Mouse (Mus musculus) lung, embryonic 15.5 days (tissue): ENCODE measurements around the gene Ccdc57. TPM values are rescaled to one million over a fixed set of nuclear protein-coding genes. Genes with fewer than 3 reads are reported as not detected.
A peak's percentile ranks its signal among the peaks of the same experiment; 100 is the strongest.

Source experiments
- ATAC-seq: fragments of 200-750 bp; cut with Nextera tagmentation; 2 replicates; pipeline ENCODE4 v1.8.0; 2017; ENCODE audit warnings: moderate number of reproducible peaks, borderline replicate concordance; ENCODE audit not compliant: low FRiP score, low TSS enrichment; ENCODE audit errors: extremely low read depth
- H3K27ac ChIP-seq: fragments of 300-500 bp; sonication (generic); 2 replicates; pipeline ENCODE4 v1.5.1; 2015; ENCODE audit warnings: moderate library complexity, mild to moderate bottlenecking, inconsistent platforms
- H3K27me3 ChIP-seq: fragments of 300-500 bp; sonication (generic); 2 replicates; pipeline ENCODE4 v1.6.1; 2015; ENCODE audit warnings: inconsistent platforms
- H3K36me3 ChIP-seq: fragments of 300-500 bp; sonication (generic); 2 replicates; pipeline ENCODE4 v1.6.1; 2015; ENCODE audit warnings: inconsistent platforms
- H3K4me1 ChIP-seq: fragments of 300-500 bp; sonication (generic); 2 replicates; pipeline ENCODE4 v1.6.1; 2015; ENCODE audit warnings: inconsistent platforms
- H3K4me2 ChIP-seq: fragments of 300-500 bp; sonication (generic); 2 replicates; pipeline ENCODE4 v1.6.1; 2015; ENCODE audit warnings: inconsistent platforms, mild to moderate bottlenecking, moderate library complexity
- H3K4me3 ChIP-seq: fragments of 300-500 bp; sonication (generic); 2 replicates; pipeline ENCODE4 v1.5.1; 2015; ENCODE audit warnings: mild to moderate bottlenecking, inconsistent platforms
- H3K9ac ChIP-seq: fragments of 300-500 bp; sonication (generic); 2 replicates; pipeline ENCODE4 v1.6.1; 2015; ENCODE audit warnings: inconsistent platforms
- H3K9me3 ChIP-seq: fragments of 300-500 bp; sonication (generic); 2 replicates; pipeline ENCODE4 v1.6.1; 2016; ENCODE audit warnings: inconsistent platforms
- WGBS: fragments of 180-500 bp; shearing (Covaris S2); methylation state at CpG from one replicate; pipeline ENCODE4 v1.1.7; 2015; 5-methylcytosine and 5-hydroxymethylcytosine counted together
- polyA plus RNA-seq: library from polyadenylated mRNA; unstranded; fragments of >200 nt; fragmentation: Nextera tagmentation; extraction: Ambion mirVana; gene quantifications from 2 replicates; pipeline ENCODE4 v1.2.1, GENCODE M21; 2015

The Ccdc57 gene
- polyA plus RNA-seq, 1 experiment from 2014 or later = 6.6 TPM

DNA sequence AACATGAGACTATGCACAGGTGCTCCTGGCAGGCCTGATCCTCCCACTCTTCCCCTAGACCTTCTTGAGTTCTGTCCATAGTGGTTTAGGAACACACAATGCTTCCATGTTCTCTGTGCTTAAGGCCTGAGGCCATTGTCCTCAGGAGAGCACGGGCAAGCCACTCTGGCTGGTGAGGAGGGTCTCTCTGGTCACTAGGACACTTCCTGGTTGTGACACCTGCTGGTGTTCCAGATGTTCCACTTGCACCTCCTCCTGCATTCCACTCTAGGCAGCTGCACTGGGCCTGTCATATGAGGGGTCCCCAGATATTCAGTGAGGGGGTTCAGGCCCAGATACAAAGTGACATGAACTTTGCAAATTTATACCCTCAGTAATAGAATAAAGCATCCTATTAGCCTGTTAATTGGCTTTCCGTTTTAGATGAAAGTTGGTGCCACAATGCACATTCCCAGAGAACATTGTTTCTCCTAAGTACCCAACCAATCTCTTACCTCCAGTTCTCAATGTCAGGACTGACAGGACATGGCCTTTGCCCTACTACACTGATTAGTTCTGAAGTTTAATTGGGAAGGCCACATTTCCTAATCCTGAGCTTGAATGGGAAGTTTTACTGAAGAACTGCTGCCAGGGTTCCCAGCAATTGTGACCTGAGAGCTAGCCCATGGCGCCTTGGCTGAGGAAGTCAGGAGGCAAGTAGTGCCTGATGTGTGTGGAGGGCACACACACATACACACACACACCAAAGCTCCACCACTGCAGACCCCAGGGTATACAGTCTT lies 100.8 kb downstream of the Ccdc57 start:
- WGBS = 83% methylated on average over 3 of the region's 3 CpGs
- Histone ChIP-seq H3K36me3 (no peaks in the 10 kb centered on the region), H3K4me2 (no peak overlapping the region), H3K27me3 (no peaks in the 10 kb centered on the region), H3K9me3 (no peaks in the 10 kb centered on the region), H3K9ac (no peak overlapping the region), H3K27ac (no peak overlapping the region), H3K4me3 (no peak overlapping the region), H3K4me1 (peaks cover 14% of the 10 kb centered on the region)
- no peak for ATAC-seq

DNA sequence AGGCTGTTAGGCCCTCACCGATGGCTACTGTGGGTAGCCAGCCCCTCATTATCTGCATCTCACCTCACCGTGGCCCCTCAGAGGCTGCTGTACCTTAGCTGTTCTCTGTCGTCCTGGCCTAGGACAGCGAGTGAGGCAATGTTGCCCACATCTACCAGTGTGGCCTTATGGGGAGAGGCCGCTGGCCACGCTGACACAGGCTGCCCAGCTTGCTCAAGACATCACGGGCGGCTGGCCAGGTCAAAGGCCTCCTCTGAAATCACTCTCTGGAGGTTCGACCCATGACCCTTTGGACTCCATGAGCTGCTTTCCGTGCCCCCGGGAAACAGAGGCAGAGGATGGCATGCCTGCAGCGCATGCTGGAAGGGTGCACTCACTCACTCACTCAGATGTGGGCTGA lies 102.0 kb downstream of the Ccdc57 start:
- Histone ChIP-seq H3K4me3 (no peak overlapping the region), H3K4me2 (no peak overlapping the region), H3K4me1 (peaks cover 16% of the 10 kb centered on the region), H3K36me3 (no peaks in the 10 kb centered on the region), H3K9ac (no peak overlapping the region), H3K27ac (no peak overlapping the region), H3K9me3 (no peaks in the 10 kb centered on the region), H3K27me3 (no peaks in the 10 kb centered on the region)
- 77% methylated on average over 12 of the region's 12 CpGs for WGBS
- no peak for ATAC-seq

GRCm38 (mm10) chr11:120829757-120830532 lies 102.7 kb downstream of the Ccdc57 start:
- H3K27me3 ChIP-seq = no peaks in the 10 kb centered on the region
- no peak overlapping the region for H3K27ac ChIP-seq
- H3K9me3 ChIP-seq = no peaks in the 10 kb centered on the region
- no peak overlapping the region for H3K9ac ChIP-seq
- H3K4me3 ChIP-seq = no peak overlapping the region
- ATAC-seq = no peak
- no peaks in the 10 kb centered on the region for H3K36me3 ChIP-seq
- H3K4me2 ChIP-seq = no peak overlapping the region
- 79% methylated on average over 10 of the region's 10 CpGs for WGBS
- H3K4me1 ChIP-seq = peaks cover 23% of the 10 kb centered on the region

- H3K4me1 ChIP-seq = peaks cover 13% of the 10 kb centered on the region
- H3K9me3 ChIP-seq = no peaks in the 10 kb centered on the region
- ATAC-seq = no peak
- H3K4me3 ChIP-seq = no peak overlapping the region
- H3K36me3 ChIP-seq = no peaks in the 10 kb centered on the region
- H3K4me2 ChIP-seq = no peak overlapping the region
- no peak overlapping the region for H3K9ac ChIP-seq
- WGBS = 63% methylated on average over 4 of the region's 4 CpGs
- H3K27me3 ChIP-seq = no peaks in the 10 kb centered on the region
- no peak overlapping the region for H3K27ac ChIP-seq
These were observed 104.3 kb downstream of the Ccdc57 start for GRCm38 (mm10) chr11:120828416-120828815.

GRCm38 (mm10) chr11:120826016-120826953 lies 106.4 kb downstream of the Ccdc57 start:
- Histone ChIP-seq H3K36me3 (peaks cover 6% of the 10 kb centered on the region; the same call in 1 of the 2 replicates), H3K9ac (no peak overlapping the region)
- no peak for ATAC-seq

DNA sequence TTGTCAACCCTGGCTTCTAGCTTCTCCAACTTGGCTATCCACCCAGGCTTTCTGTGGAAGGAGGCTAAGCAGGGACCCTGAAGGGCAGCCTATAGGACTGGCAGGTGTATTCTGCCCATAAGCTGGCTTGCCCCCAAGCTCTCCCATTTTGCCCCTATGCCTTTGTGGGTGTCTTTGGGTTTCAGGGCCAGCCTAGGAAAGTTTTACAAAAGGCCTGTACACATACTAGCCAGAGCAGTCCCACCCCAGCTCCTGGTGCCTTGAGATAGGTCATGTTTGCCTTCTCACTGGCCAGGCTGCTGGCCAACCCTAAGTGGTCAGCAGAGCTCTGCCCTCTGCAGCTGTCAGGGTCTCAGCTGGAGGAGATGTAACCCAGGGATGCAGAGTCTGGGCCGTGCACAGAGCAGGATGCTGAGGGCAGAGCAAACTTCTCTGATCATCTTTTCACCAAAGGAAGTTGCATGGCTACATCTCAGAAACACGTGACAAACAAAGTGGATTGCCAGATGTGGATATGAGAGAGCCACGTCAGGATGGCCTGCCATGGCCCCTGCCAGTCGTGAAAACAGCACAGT lies 107.3 kb downstream of the Ccdc57 start:
- peak overlapping the region; percentile 93 for H3K4me3 ChIP-seq
- H3K36me3 ChIP-seq = peaks cover 16% of the 10 kb centered on the region
- H3K27ac ChIP-seq = peak overlapping the region; percentile 97
- ATAC-seq = no peak
- no peaks in the 10 kb centered on the region for H3K9me3 ChIP-seq
- H3K9ac ChIP-seq = peak overlapping the region; percentile 65
- no peaks in the 10 kb centered on the region for H3K27me3 ChIP-seq
- peak overlapping the region; percentile 80 for H3K4me2 ChIP-seq
- 25% methylated on average over 4 of the region's 4 CpGs for WGBS
- H3K4me1 ChIP-seq = peaks cover 34% of the 10 kb centered on the region

More at GRCm38 (mm10) chr11:120826016-120826953, 106.4 kb downstream of the Ccdc57 start:
- Histone ChIP-seq H3K4me3 (no peak overlapping the region), H3K4me2 (no peak overlapping the region), H3K4me1 (peaks cover 29% of the 10 kb centered on the region), H3K27ac (no peak overlapping the region), H3K27me3 (no peaks in the 10 kb centered on the region), H3K9me3 (no peaks in the 10 kb centered on the region)
- WGBS = 80% methylated on average over 8 of the region's 8 CpGs

GRCm38 (mm10) chr11:120824787-120825288 lies 107.8 kb downstream of the Ccdc57 start:
- peaks cover 21% of the 10 kb centered on the region for H3K36me3 ChIP-seq
- H3K27ac ChIP-seq = peak overlapping the region; percentile 97
- H3K9ac ChIP-seq = peak overlapping the region; percentile 65
- peaks cover 34% of the 10 kb centered on the region for H3K4me1 ChIP-seq
- H3K4me3 ChIP-seq = peak overlapping the region; percentile 93
- ATAC-seq = peak; percentile 3; the same call in 1 of the 2 replicates
- H3K9me3 ChIP-seq = no peaks in the 10 kb centered on the region
- peak overlapping the region; percentile 80 for H3K4me2 ChIP-seq
- under 1% methylated on average over 21 of the region's 21 CpGs for WGBS
- H3K27me3 ChIP-seq = no peaks in the 10 kb centered on the region

GRCm38 (mm10) chr11:120823956-120824786 lies 108.5 kb downstream of the Ccdc57 start, which contains the start of gene Fasn:
Gene Fasn (minus strand): TSS chr11:120824547.
- under 1% methylated on average over 91 of the region's 109 CpGs for WGBS
- Histone ChIP-seq H3K36me3 (peaks cover 28% of the 10 kb centered on the region), H3K27ac (peak within 1 kb of the TSS; percentile 97), H3K4me3 (peak within 1 kb of the TSS; percentile 93), H3K9me3 (no peaks in the 10 kb centered on the region), H3K27me3 (no peaks in the 10 kb centered on the region), H3K4me2 (peak within 1 kb of the TSS; percentile 80), H3K4me1 (peaks cover 34% of the 10 kb centered on the region), H3K9ac (peak within 1 kb of the TSS; percentile 93)
- peak; percentile 91 for ATAC-seq

DNA sequence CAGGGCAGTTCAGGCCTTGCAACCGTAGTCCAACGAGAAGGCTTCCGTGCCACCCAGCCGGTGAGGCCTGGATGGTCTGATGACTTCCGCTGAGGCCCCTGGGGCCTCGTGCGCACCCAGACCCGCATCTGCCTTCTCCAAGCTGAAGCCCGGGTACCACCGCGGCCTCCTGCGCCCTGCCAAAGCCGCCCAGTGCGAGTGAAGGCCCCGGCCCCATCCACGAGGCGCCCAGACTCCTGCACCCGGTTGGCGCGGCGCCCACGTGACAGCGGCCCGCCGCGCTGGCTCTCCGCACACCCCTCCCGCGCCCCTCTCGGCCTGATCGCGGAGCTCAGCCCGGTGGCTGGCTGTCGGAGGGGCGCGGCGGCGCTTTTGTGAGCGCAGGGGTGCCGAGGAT lies 109.1 kb downstream of the Ccdc57 start:
- peaks cover 34% of the 10 kb centered on the region for H3K4me1 ChIP-seq
- no peaks in the 10 kb centered on the region for H3K9me3 ChIP-seq
- peak; percentile 33 for ATAC-seq
- peak overlapping the region; percentile 97 for H3K27ac ChIP-seq
- no peaks in the 10 kb centered on the region for H3K27me3 ChIP-seq
- H3K4me2 ChIP-seq = peak overlapping the region; percentile 80
- WGBS = under 1% methylated on average over 39 of the region's 40 CpGs
- H3K36me3 ChIP-seq = peaks cover 34% of the 10 kb centered on the region
- H3K9ac ChIP-seq = peak overlapping the region; percentile 93
- peak overlapping the region; percentile 93 for H3K4me3 ChIP-seq

DNA sequence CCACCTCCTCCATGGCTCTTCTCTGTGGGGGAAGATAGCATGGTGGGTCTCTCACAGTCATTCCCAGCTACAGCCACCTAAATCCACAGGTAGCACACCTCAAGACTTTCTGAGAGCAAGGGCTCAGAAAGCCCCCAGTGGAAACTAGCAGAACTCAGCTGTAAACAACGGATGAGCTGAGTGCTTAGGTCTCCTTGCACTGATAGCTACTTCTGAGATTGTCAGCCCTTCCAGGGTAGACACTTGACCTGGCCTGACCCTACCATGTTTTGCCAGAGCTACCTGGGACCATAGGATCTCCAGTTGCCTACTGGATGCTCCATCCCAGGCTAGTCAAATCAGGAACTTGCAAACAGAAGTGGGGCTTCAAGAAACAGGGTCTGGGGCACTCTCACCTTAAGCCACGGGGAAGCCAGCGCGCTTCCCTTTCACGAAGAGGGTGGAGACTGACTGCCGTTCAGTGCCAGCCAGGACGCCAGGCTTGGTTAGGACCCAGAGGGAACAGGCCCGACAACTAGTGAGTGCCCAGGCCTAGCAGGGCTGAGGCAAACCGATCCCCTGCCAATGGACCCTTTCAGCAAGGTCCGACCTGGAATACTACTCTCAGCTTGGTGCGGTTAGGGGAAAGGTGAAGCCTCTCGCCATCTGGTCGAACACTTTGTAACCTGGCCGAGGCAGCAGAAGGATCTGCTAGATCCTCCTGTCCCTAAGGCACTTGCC lies 109.7 kb downstream of the Ccdc57 start:
- Histone ChIP-seq H3K9me3 (no peaks in the 10 kb centered on the region), H3K4me2 (peak overlapping the region; percentile 80), H3K4me3 (peak overlapping the region; percentile 93), H3K9ac (peak overlapping the region; percentile 93), H3K27ac (peak overlapping the region; percentile 97), H3K4me1 (peaks cover 34% of the 10 kb centered on the region), H3K27me3 (no peaks in the 10 kb centered on the region), H3K36me3 (peaks cover 39% of the 10 kb centered on the region)
- under 1% methylated on average over 14 of the region's 14 CpGs for WGBS
- ATAC-seq = no peak
